Mouse (Mus musculus) myocyte (in vitro differentiated cells): Measurements from ENCODE around the gene Mia. TPM values are rescaled to one million over a fixed set of nuclear protein-coding genes. Genes with fewer than 3 reads are reported as not detected.

Experiments
- H3K27me3 ChIP-seq: one replicate; pipeline ENCODE4 v1.6.1; 2011; ENCODE audit not compliant: control insufficient read depth, insufficient read depth, insufficient read length
- H3K36me3 ChIP-seq: one replicate; pipeline ENCODE4 v1.6.1; 2011; ENCODE audit not compliant: control insufficient read depth, insufficient read depth
- H3K4me2 ChIP-seq: one replicate; pipeline ENCODE4 v1.6.1; 2011; ENCODE audit warnings: low read depth, control low read depth
- H3K4me3 ChIP-seq: one replicate; pipeline ENCODE4 v1.5.1; 2011; ENCODE audit warnings: mild to moderate bottlenecking, control low read depth, moderate library complexity
- H3K79me2 ChIP-seq: one replicate; pipeline ENCODE4 v1.6.1; 2011; ENCODE audit not compliant: control insufficient read depth, insufficient read depth
- H3ac ChIP-seq: one replicate; pipeline ENCODE4 v1.6.1; 2011; ENCODE audit not compliant: control insufficient read depth, insufficient read length
- CEBPB ChIP-seq: IDR thresholded peaks from 2 replicates; pipeline ENCODE4 v1.6.1; 2011; ENCODE audit warnings: mild to moderate bottlenecking, moderate library complexity; ENCODE audit not compliant: poor library complexity, insufficient read depth, severe bottlenecking
- E2F4 ChIP-seq: IDR thresholded peaks from one replicate; pipeline ENCODE4 v1.6.1; 2011; ENCODE audit warnings: mild to moderate bottlenecking, control low read depth, moderate library complexity; ENCODE audit not compliant: insufficient read depth
- MAX ChIP-seq: IDR thresholded peaks from one replicate; pipeline ENCODE4 v1.6.1; 2011; ENCODE audit warnings: low read depth, mild to moderate bottlenecking, control low read depth
- MYOD1 ChIP-seq, 3 experiments: IDR thresholded peaks; one replicate each; pipeline ENCODE4 v1.6.1; 2011; ENCODE audit warnings: control low read depth in 2 of 3, low read depth in 2 of 3, mild to moderate bottlenecking in 2 of 3, moderate library complexity in 1 of 3; ENCODE audit not compliant: insufficient read length in 2 of 3, control insufficient read depth in 1 of 3
- MYOG ChIP-seq, 3 experiments: IDR thresholded peaks; one replicate each; pipeline ENCODE4 v1.6.1; 2011; ENCODE audit warnings: control low read depth in 2 of 3, low read depth in 2 of 3, mild to moderate bottlenecking in 2 of 3; ENCODE audit not compliant: insufficient read length in 2 of 3, control insufficient read depth in 1 of 3, insufficient read depth in 1 of 3
- POLR2A ChIP-seq: IDR thresholded peaks from one replicate; pipeline ENCODE4 v1.6.1; 2011; ENCODE audit warnings: low read depth, mild to moderate bottlenecking, control low read depth, moderate library complexity; ENCODE audit not compliant: insufficient read length
- POLR2AphosphoS2 ChIP-seq: IDR thresholded peaks from one replicate; pipeline ENCODE4 v1.6.1; 2011; ENCODE audit warnings: low read depth, control low read depth; ENCODE audit not compliant: insufficient read length
- REST ChIP-seq: IDR thresholded peaks from one replicate; pipeline ENCODE4 v1.6.1; 2011; ENCODE audit warnings: mild to moderate bottlenecking, control low read depth, moderate library complexity; ENCODE audit not compliant: insufficient read depth, insufficient read length
- SRF ChIP-seq: IDR thresholded peaks from one replicate; pipeline ENCODE4 v1.6.1; 2011; ENCODE audit warnings: low read depth; ENCODE audit not compliant: control insufficient read depth, insufficient read length
- TCF12 ChIP-seq: IDR thresholded peaks from one replicate; pipeline ENCODE4 v1.6.1; 2011; ENCODE audit warnings: mild to moderate bottlenecking, control low read depth; ENCODE audit not compliant: poor library complexity, insufficient read depth, severe bottlenecking
- TCF3 ChIP-seq: IDR thresholded peaks from one replicate; pipeline ENCODE4 v1.6.1; 2011; ENCODE audit warnings: low read depth, control low read depth; ENCODE audit not compliant: insufficient read length
- USF1 ChIP-seq: IDR thresholded peaks from one replicate; pipeline ENCODE4 v1.6.1; 2011; ENCODE audit warnings: low read depth, mild to moderate bottlenecking, control low read depth, moderate library complexity
- polyA plus RNA-seq: library from polyadenylated mRNA; unstranded; fragments of >200 nt; fragmentation: generic; extraction: Trizol; gene quantifications from one replicate; pipeline ENCODE4 v1.2.1, GENCODE M21; 2012; ENCODE audit warnings: missing spikeins

Mia gene
- polyA plus RNA-seq, 1 experiment = 0.13 TPM

- Histone ChIP-seq H3K4me3 (no peak overlapping the region), H3K79me2 (no peaks in the 10 kb centered on the region), H3K27me3 (no peaks in the 10 kb centered on the region), H3K36me3 (peaks cover 20% of the 10 kb centered on the region), H3ac (no peak overlapping the region), H3K4me2 (no peak overlapping the region)
- TF ChIP-seq POLR2A (no peak), MYOG (IDR thresholded peaks at IDR 0.05; ENCODE audit: control insufficient read depth in 1 of 3, insufficient read depth in 1 of 3, insufficient read length in 2 of 3, low read depth in 2 of 3) (no peak), MYOD1 (IDR thresholded peaks at IDR 0.05; ENCODE audit: control insufficient read depth in 1 of 3, insufficient read length in 2 of 3, low read depth in 2 of 3) (no peak), E2F4 (no peak)
These were observed 31.7 kb upstream of the Mia start for GRCm38 (mm10) chr7:27212626-27213025.

GRCm38 (mm10) chr7:27203730-27204449 is 22.9 kb upstream of the Mia start:
- no peak for TF ChIP-seq MAX
- TF ChIP-seq E2F4 = no peak
- TF ChIP-seq POLR2AphosphoS2 = no peak
- TF ChIP-seq CEBPB = no peak
- no peak for TF ChIP-seq TCF3
- TF ChIP-seq POLR2A = no peak
- no peak for TF ChIP-seq SRF
- TF ChIP-seq MYOG (IDR thresholded peaks at IDR 0.05; ENCODE audit: control insufficient read depth in 1 of 3, insufficient read depth in 1 of 3, insufficient read length in 2 of 3, low read depth in 2 of 3) = no peak
- TF ChIP-seq USF1 = no peak
- TF ChIP-seq TCF12 = no peak
- Histone ChIP-seq H3K4me3 (no peak overlapping the region), H3ac (no peak overlapping the region), H3K4me2 (no peak overlapping the region), H3K79me2 (no peaks in the 10 kb centered on the region), H3K36me3 (peaks cover 5% of the 10 kb centered on the region), H3K27me3 (no peaks in the 10 kb centered on the region)

GRCm38 (mm10) chr7:27198779-27199178 is 17.8 kb upstream of the Mia start:
- peaks cover 4% of the 10 kb centered on the region for H3K36me3 ChIP-seq
- H3K27me3 ChIP-seq = no peaks in the 10 kb centered on the region
- TF ChIP-seq POLR2A = no peak
- TF ChIP-seq TCF3 = no peak
- TF ChIP-seq MYOD1 (IDR thresholded peaks at IDR 0.05; ENCODE audit: control insufficient read depth in 1 of 3, insufficient read length in 2 of 3, low read depth in 2 of 3) = no peak
- no peak for TF ChIP-seq MYOG (IDR thresholded peaks at IDR 0.05; ENCODE audit: control insufficient read depth in 1 of 3, insufficient read depth in 1 of 3, insufficient read length in 2 of 3, low read depth in 2 of 3)
- no peak for TF ChIP-seq E2F4
- TF ChIP-seq MAX = no peak
- no peak for TF ChIP-seq SRF
- TF ChIP-seq POLR2AphosphoS2 = no peak
- no peak for TF ChIP-seq REST
- no peak for TF ChIP-seq TCF12
- TF ChIP-seq USF1 = no peak
- TF ChIP-seq CEBPB = no peak
- H3K79me2 ChIP-seq = peaks cover 17% of the 10 kb centered on the region
- no peak overlapping the region for H3ac ChIP-seq
- no peak overlapping the region for H3K4me2 ChIP-seq
- H3K4me3 ChIP-seq = no peak overlapping the region

- no peaks in the 10 kb centered on the region for H3K27me3 ChIP-seq
- no peak for TF ChIP-seq MYOD1 (IDR thresholded peaks at IDR 0.05; ENCODE audit: control insufficient read depth in 1 of 3, insufficient read length in 2 of 3, low read depth in 2 of 3)
- TF ChIP-seq REST = no peak
- no peak for TF ChIP-seq MYOG (IDR thresholded peaks at IDR 0.05; ENCODE audit: control insufficient read depth in 1 of 3, insufficient read depth in 1 of 3, insufficient read length in 2 of 3, low read depth in 2 of 3)
- no peak for TF ChIP-seq E2F4
- no peak for TF ChIP-seq POLR2A
- TF ChIP-seq POLR2AphosphoS2 = no peak
- H3K4me3 ChIP-seq = no peak overlapping the region
- H3K79me2 ChIP-seq = peaks cover 21% of the 10 kb centered on the region
- H3K36me3 ChIP-seq = peaks cover 4% of the 10 kb centered on the region
- no peak overlapping the region for H3ac ChIP-seq
- no peak overlapping the region for H3K4me2 ChIP-seq
These were observed 17.4 kb upstream of the Mia start for GRCm38 (mm10) chr7:27198355-27198754.

GRCm38 (mm10) chr7:27197634-27198033 is 16.7 kb upstream of the Mia start:
- Histone ChIP-seq H3K36me3 (peaks cover 6% of the 10 kb centered on the region), H3K79me2 (peaks cover 28% of the 10 kb centered on the region), H3K4me3 (no peak overlapping the region), H3ac (no peak overlapping the region), H3K4me2 (no peak overlapping the region), H3K27me3 (no peaks in the 10 kb centered on the region)
- no peak for TF ChIP-seq SRF
- TF ChIP-seq TCF12 = no peak
- TF ChIP-seq E2F4 = no peak
- TF ChIP-seq CEBPB = no peak
- no peak for TF ChIP-seq POLR2A
- no peak for TF ChIP-seq TCF3
- no peak for TF ChIP-seq MYOG (IDR thresholded peaks at IDR 0.05; ENCODE audit: control insufficient read depth in 1 of 3, insufficient read depth in 1 of 3, insufficient read length in 2 of 3, low read depth in 2 of 3)
- no peak for TF ChIP-seq POLR2AphosphoS2
- TF ChIP-seq REST = no peak
